Mouse (Mus musculus): ENCODE results near the gene D130052B06Rik. TPM values are rescaled to one million over a fixed set of nuclear protein-coding genes. Genes with fewer than 3 reads are reported as not detected.

Gene D130052B06Rik
- not detected in 2 replicates for polyA plus RNA-seq (2015; fragmentation: Nextera tagmentation; extraction: Ambion mirVana)

DNA sequence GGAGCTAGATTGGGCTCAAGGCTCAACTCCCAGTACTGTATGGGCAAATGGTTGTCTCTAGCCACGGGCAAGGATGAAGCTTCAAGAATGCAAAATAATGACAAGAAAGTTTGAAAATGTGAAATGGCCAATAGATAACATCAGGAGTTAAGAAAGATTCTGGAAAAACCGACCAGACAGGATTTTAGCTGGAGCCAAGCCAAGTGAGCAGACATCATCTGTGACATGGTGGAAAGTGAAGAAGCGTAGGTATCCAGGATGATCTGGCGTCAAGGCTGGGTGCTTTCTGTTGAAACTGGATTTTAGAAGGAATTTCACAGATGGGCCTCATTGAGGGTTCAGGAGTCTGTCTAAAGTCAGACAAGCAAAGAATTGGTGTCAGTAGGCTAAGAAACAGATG is at the start of gene D130052B06Rik:
TSS of gene D130052B06Rik (plus strand) at position 317 of the 400 bp plus-strand sequence.
- no peak for ATAC-seq
- H3K27me3 ChIP-seq (replicated peaks; ENCODE audit: control insufficient read depth, insufficient read depth, low read length), result no peaks in the 10 kb centered on the region
- 73% methylated on average over 4 of the region's 4 CpGs for WGBS
- no peaks in the 10 kb centered on the region for H3K36me3 ChIP-seq (ENCODE audit: control insufficient read depth, insufficient read depth, low read length)
- no peaks in the 10 kb centered on the region for H3K4me1 ChIP-seq (ENCODE audit: control insufficient read depth, insufficient read depth, low read length)
- H3K9me3 ChIP-seq (ENCODE audit: control insufficient read depth, low read length), result no peaks in the 10 kb centered on the region
- no peak within 1 kb of the TSS for H3K9ac ChIP-seq (ENCODE audit: low read depth, low read length)
- H3K4me3 ChIP-seq (ENCODE audit: low read length), result no peak within 1 kb of the TSS
- H3K4me2 ChIP-seq (ENCODE audit: low read depth, low read length), result no peak within 1 kb of the TSS
- H3K27ac ChIP-seq (ENCODE audit: low read length), result no peak within 1 kb of the TSS

- Histone ChIP-seq H3K4me2 (ENCODE audit: low read depth, low read length) (no peak overlapping the region), H3K36me3 (ENCODE audit: control insufficient read depth, insufficient read depth, low read length) (no peaks in the 10 kb centered on the region), H3K4me1 (ENCODE audit: control insufficient read depth, insufficient read depth, low read length) (no peaks in the 10 kb centered on the region), H3K9me3 (ENCODE audit: control insufficient read depth, low read length) (no peaks in the 10 kb centered on the region), H3K27ac (ENCODE audit: low read length) (no peak overlapping the region), H3K27me3 (replicated peaks; ENCODE audit: control insufficient read depth, insufficient read depth, low read length) (no peaks in the 10 kb centered on the region), H3K4me3 (ENCODE audit: low read length) (no peak overlapping the region), H3K9ac (ENCODE audit: low read depth, low read length) (no peak overlapping the region)
- whole genome bisulfite sequencing, result 83% methylated on average over 14 of the region's 14 CpGs
- ATAC-seq, result no peak
Measured at GRCm38 (mm10) chr11:33550861-33551560, 48.1 kb upstream of the D130052B06Rik start.

DNA sequence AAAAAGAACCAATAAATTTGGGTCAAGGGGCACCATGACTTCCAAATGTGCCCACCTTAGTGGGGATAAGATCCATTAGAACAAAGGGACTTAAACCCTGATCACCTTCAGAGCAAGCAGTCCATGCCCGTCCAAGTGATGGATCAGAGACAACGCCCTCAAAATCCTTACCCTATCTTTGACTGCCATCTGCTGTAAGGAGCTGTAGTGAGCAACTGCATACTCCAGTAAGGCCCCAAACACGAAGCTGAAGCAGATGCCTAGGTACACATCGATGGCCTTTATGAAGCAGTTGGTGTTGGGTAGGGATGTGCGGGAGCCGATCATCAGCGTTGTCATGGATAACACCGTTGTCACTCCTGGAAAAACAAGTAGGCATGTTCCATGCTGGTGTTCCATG is 45.0 kb upstream of the D130052B06Rik start:
- H3K27ac ChIP-seq (ENCODE audit: low read length), result no peak overlapping the region
- no peaks in the 10 kb centered on the region for H3K27me3 ChIP-seq (replicated peaks; ENCODE audit: control insufficient read depth, insufficient read depth, low read length)
- WGBS, result 76% methylated on average over 8 of the region's 8 CpGs
- H3K4me2 ChIP-seq (ENCODE audit: low read depth, low read length), result no peak overlapping the region
- no peaks in the 10 kb centered on the region for H3K9me3 ChIP-seq (ENCODE audit: control insufficient read depth, low read length)
- no peaks in the 10 kb centered on the region for H3K4me1 ChIP-seq (ENCODE audit: control insufficient read depth, insufficient read depth, low read length)
- H3K9ac ChIP-seq (ENCODE audit: low read depth, low read length), result no peak overlapping the region
- H3K36me3 ChIP-seq (ENCODE audit: control insufficient read depth, insufficient read depth, low read length), result no peaks in the 10 kb centered on the region
- no peak overlapping the region for H3K4me3 ChIP-seq (ENCODE audit: low read length)
- ATAC-seq, result no peak

- WGBS, result 89% methylated on average over 2 of the region's 2 CpGs
- H3K27ac ChIP-seq (ENCODE audit: low read length), result no peak overlapping the region
- no peak for ATAC-seq
- no peak overlapping the region for H3K9ac ChIP-seq (ENCODE audit: low read depth, low read length)
- H3K36me3 ChIP-seq (ENCODE audit: control insufficient read depth, insufficient read depth, low read length), result no peaks in the 10 kb centered on the region
- H3K4me1 ChIP-seq (ENCODE audit: control insufficient read depth, insufficient read depth, low read length), result no peaks in the 10 kb centered on the region
- H3K4me3 ChIP-seq (ENCODE audit: low read length), result no peak overlapping the region
- H3K4me2 ChIP-seq (ENCODE audit: low read depth, low read length), result no peak overlapping the region
- H3K27me3 ChIP-seq (replicated peaks; ENCODE audit: control insufficient read depth, insufficient read depth, low read length), result no peaks in the 10 kb centered on the region
- H3K9me3 ChIP-seq (ENCODE audit: control insufficient read depth, low read length), result no peaks in the 10 kb centered on the region
Measured at GRCm38 (mm10) chr11:33563921-33564320, 35.2 kb upstream of the D130052B06Rik start.

- Histone ChIP-seq H3K4me2 (ENCODE audit: low read depth, low read length) (no peak overlapping the region), H3K9ac (ENCODE audit: low read depth, low read length) (no peak overlapping the region), H3K27me3 (replicated peaks; ENCODE audit: control insufficient read depth, insufficient read depth, low read length) (no peaks in the 10 kb centered on the region), H3K27ac (ENCODE audit: low read length) (no peak overlapping the region), H3K36me3 (ENCODE audit: control insufficient read depth, insufficient read depth, low read length) (no peaks in the 10 kb centered on the region), H3K4me1 (ENCODE audit: control insufficient read depth, insufficient read depth, low read length) (no peaks in the 10 kb centered on the region), H3K4me3 (ENCODE audit: low read length) (no peak overlapping the region), H3K9me3 (ENCODE audit: control insufficient read depth, low read length) (no peaks in the 10 kb centered on the region)
- no peak for ATAC-seq
Measured at GRCm38 (mm10) chr11:33570413-33570812, 28.7 kb upstream of the D130052B06Rik start.

DNA sequence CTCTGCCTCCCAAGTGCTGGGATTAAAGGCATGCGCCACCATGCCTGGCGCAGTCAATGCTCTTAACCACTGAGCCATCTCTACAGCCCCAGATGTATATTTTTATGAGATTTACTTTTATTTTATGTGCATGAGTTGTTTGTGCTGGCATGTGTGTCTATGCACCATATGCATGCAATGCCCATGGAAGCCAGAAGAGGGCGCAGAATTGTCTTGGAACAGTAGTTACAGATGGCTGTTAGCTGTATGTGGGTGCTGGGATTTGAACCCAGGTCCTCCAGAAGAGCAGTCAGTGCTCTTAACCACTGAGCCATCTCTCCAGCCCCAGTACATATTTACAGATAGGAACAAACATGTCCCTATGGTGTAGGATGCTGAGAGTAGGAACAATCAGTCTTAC is 24.2 kb upstream of the D130052B06Rik start:
- no peak overlapping the region for H3K27ac ChIP-seq (ENCODE audit: low read length)
- no peaks in the 10 kb centered on the region for H3K9me3 ChIP-seq (ENCODE audit: control insufficient read depth, low read length)
- H3K27me3 ChIP-seq (replicated peaks; ENCODE audit: control insufficient read depth, insufficient read depth, low read length), result no peaks in the 10 kb centered on the region
- ATAC-seq, result no peak
- H3K36me3 ChIP-seq (ENCODE audit: control insufficient read depth, insufficient read depth, low read length), result no peaks in the 10 kb centered on the region
- no peaks in the 10 kb centered on the region for H3K4me1 ChIP-seq (ENCODE audit: control insufficient read depth, insufficient read depth, low read length)
- H3K4me2 ChIP-seq (ENCODE audit: low read depth, low read length), result no peak overlapping the region
- WGBS, result 85% methylated on average over 3 of the region's 3 CpGs
- H3K9ac ChIP-seq (ENCODE audit: low read depth, low read length), result no peak overlapping the region
- H3K4me3 ChIP-seq (ENCODE audit: low read length), result no peak overlapping the region

DNA sequence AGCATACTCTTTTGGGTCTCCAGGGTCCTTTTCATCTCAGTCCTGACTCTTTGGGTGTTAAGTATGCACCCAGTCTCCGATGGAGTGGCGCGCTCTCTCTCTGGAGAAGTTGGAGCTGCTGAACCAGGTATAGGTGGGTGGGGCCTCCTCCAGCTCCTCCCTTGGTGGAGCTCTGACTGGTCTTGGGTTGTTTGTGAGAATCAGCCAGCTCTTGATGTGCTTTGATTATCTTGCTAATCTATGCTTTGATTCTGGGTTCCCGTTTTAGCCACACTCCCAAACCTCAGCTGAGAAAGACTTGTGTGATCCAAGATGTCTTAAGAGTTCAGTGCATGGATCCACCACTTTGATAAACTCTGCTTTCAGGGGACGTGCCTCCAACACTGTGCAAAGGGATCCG is 20.2 kb upstream of the D130052B06Rik start, which contains the start of gene Gabrp:
TSS of gene Gabrp (minus strand) at position 101 of the 400 bp plus-strand sequence.
- Histone ChIP-seq H3K27ac (ENCODE audit: low read length) (no peak within 1 kb of the TSS), H3K4me1 (ENCODE audit: control insufficient read depth, insufficient read depth, low read length) (no peaks in the 10 kb centered on the region), H3K4me2 (ENCODE audit: low read depth, low read length) (no peak within 1 kb of the TSS), H3K36me3 (ENCODE audit: control insufficient read depth, insufficient read depth, low read length) (no peaks in the 10 kb centered on the region), H3K9me3 (ENCODE audit: control insufficient read depth, low read length) (no peaks in the 10 kb centered on the region), H3K4me3 (ENCODE audit: low read length) (no peak within 1 kb of the TSS), H3K27me3 (replicated peaks; ENCODE audit: control insufficient read depth, insufficient read depth, low read length) (no peaks in the 10 kb centered on the region), H3K9ac (ENCODE audit: low read depth, low read length) (no peak within 1 kb of the TSS)
- WGBS, result 47% methylated on average over 6 of the region's 6 CpGs
- ATAC-seq, result no peak

GRCm38 (mm10) chr11:33579621-33580020 is 19.5 kb upstream of the D130052B06Rik start:
- no peak for ATAC-seq
- Histone ChIP-seq H3K36me3 (ENCODE audit: control insufficient read depth, insufficient read depth, low read length) (no peaks in the 10 kb centered on the region), H3K4me3 (ENCODE audit: low read length) (no peak overlapping the region), H3K9me3 (ENCODE audit: control insufficient read depth, low read length) (no peaks in the 10 kb centered on the region), H3K9ac (ENCODE audit: low read depth, low read length) (no peak overlapping the region), H3K4me2 (ENCODE audit: low read depth, low read length) (no peak overlapping the region), H3K4me1 (ENCODE audit: control insufficient read depth, insufficient read depth, low read length) (no peaks in the 10 kb centered on the region), H3K27ac (ENCODE audit: low read length) (no peak overlapping the region), H3K27me3 (replicated peaks; ENCODE audit: control insufficient read depth, insufficient read depth, low read length) (no peaks in the 10 kb centered on the region)
- 40% methylated on average over 3 of the region's 3 CpGs for WGBS

DNA sequence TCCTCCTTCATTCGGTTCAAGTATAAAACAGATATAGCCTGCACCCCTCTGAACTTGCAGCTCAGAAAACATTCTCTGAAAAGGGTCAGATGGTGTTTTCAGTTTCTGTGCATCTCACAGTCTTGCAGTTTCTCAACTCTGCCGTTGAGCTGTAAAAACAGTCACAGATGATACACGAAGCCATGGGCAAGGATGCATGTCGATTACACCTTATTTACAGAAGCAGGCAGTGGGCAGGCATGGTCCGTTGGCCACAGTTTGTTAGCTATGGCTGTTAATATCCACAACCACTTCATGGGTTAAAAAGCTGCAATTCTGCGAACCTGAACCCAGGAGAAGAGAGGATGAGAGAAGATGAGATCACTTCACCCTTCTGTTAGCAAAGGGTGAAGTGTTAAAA is 12.5 kb upstream of the D130052B06Rik start:
- no peaks in the 10 kb centered on the region for H3K9me3 ChIP-seq (ENCODE audit: control insufficient read depth, low read length)
- no peak for ATAC-seq
- no peak overlapping the region for H3K4me2 ChIP-seq (ENCODE audit: low read depth, low read length)
- no peak overlapping the region for H3K4me3 ChIP-seq (ENCODE audit: low read length)
- no peak overlapping the region for H3K27ac ChIP-seq (ENCODE audit: low read length)
- H3K27me3 ChIP-seq (replicated peaks; ENCODE audit: control insufficient read depth, insufficient read depth, low read length), result no peaks in the 10 kb centered on the region
- WGBS, result 71% methylated on average over 6 of the region's 6 CpGs
- H3K4me1 ChIP-seq (ENCODE audit: control insufficient read depth, insufficient read depth, low read length), result no peaks in the 10 kb centered on the region
- H3K36me3 ChIP-seq (ENCODE audit: control insufficient read depth, insufficient read depth, low read length), result no peaks in the 10 kb centered on the region
- H3K9ac ChIP-seq (ENCODE audit: low read depth, low read length), result no peak overlapping the region

DNA sequence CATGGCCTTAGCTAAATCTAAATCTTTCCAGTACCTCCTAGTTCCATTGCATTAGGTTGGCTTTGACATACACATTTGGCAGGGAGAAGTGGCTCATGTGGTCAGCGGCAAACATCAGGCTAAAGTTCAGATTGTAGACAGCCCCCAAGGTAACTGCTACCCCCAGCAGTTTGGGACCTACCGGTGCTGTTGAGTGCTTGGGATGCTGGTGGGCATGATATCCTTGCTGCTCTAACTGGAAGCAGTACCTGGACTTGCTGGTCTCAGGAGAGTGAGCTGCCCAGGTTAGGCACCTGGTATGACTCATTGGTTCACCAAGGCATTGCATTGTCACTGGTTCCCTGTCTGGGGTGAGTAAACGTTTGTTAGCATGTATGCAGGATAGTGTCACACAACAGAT is 8.3 kb upstream of the D130052B06Rik start:
- no peaks in the 10 kb centered on the region for H3K27me3 ChIP-seq (replicated peaks; ENCODE audit: control insufficient read depth, insufficient read depth, low read length)
- H3K36me3 ChIP-seq (ENCODE audit: control insufficient read depth, insufficient read depth, low read length), result no peaks in the 10 kb centered on the region
- H3K4me2 ChIP-seq (ENCODE audit: low read depth, low read length), result no peak overlapping the region
- no peaks in the 10 kb centered on the region for H3K4me1 ChIP-seq (ENCODE audit: control insufficient read depth, insufficient read depth, low read length)
- WGBS, result 82% methylated on average over 3 of the region's 3 CpGs
- ATAC-seq, result no peak
- no peak overlapping the region for H3K9ac ChIP-seq (ENCODE audit: low read depth, low read length)
- H3K9me3 ChIP-seq (ENCODE audit: control insufficient read depth, low read length), result no peaks in the 10 kb centered on the region
- no peak overlapping the region for H3K27ac ChIP-seq (ENCODE audit: low read length)
- no peak overlapping the region for H3K4me3 ChIP-seq (ENCODE audit: low read length)

Data from intestine, embryonic 16.5 days (tissue).